ENCODE assay signal across 25 mouse cellular contexts in the genomic region with DNA sequence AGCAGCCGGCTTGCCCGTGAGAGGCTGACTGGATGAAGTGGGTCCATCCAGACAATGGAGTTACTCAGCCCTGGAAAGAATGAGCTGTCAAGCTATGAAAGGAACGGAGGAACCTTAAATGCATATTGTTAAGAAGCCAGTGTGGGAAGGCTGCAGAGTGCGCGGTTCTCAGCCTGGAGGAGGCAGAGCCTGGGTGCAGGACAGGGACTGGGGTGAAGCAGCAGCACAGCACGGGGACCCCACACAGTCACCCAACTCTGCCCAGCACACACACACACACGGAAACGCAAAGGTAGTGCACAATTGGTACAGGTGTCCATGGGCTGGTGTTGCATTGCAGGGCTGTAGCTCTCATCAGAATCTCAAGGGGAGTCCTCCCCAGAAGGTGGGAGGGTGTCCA. TPM values are rescaled to one million over a fixed set of nuclear protein-coding genes. Genes with fewer than 3 reads are reported as not detected.
DNase-seq lines count a peak whose midpoint lies in the region; ATAC-seq and TF ChIP-seq lines count a peak whose summit lies in the region.
"Had no signal": no experiment of that assay in that cellular context is flagged by ENCODE, and none has a peak within 500 bp of the region (broad histone marks: within the 10 kb centered on the region; RNA-seq: fewer than 3 reads in every experiment).

No protein-coding gene starts in this region.

- H3K27ac ChIP-seq in heart, embryonic 12.5 days (ENCODE audit: poor library complexity, severe bottlenecking): 0 out of 2 replicates have a peak overlapping the region, but pooled peaks have one; percentile 3
- H3K27ac ChIP-seq in testis, adult 2 months (ENCODE audit: control insufficient read depth, insufficient read depth, low read depth, low read length): no peak overlapping the region
- H3K27ac ChIP-seq in hindbrain, embryonic 12.5 days: no peak overlapping the region
- peak overlapping the region; percentile 34 for H3K27ac ChIP-seq in olfactory bulb, adult 2 months (ENCODE audit: insufficient read depth, low read depth, low read length)
- no peak overlapping the region for H3K27ac ChIP-seq in liver, embryonic 12.5 days
- H3K27ac ChIP-seq: hindbrain, embryonic 15.5 days; kidney, embryonic 15.5 days had no signal

- no peak overlapping the region for H3K4me3 ChIP-seq in heart, embryonic 12.5 days
- no peak overlapping the region for H3K4me3 ChIP-seq in testis, adult 2 months (ENCODE audit: control insufficient read depth, low read depth, low read length)
- no peak overlapping the region for H3K4me3 ChIP-seq in hindbrain, embryonic 12.5 days
- H3K4me3 ChIP-seq in olfactory bulb, adult 2 months (ENCODE audit: insufficient read depth, low read depth, low read length): no peak overlapping the region
- no peak overlapping the region for H3K4me3 ChIP-seq in liver, embryonic 12.5 days
- H3K4me3 ChIP-seq: hindbrain, embryonic 15.5 days; kidney, embryonic 15.5 days had no signal

- no peak overlapping the region for H3K4me2 ChIP-seq in heart, embryonic 12.5 days
- H3K4me2 ChIP-seq in hindbrain, embryonic 12.5 days (replicated peaks): no peak overlapping the region
- no peak overlapping the region for H3K4me2 ChIP-seq in liver, embryonic 12.5 days
- H3K4me2 ChIP-seq: hindbrain, embryonic 15.5 days; kidney, embryonic 15.5 days; liver, embryonic 11.5 days had no signal

- no peak for ATAC-seq in heart, embryonic 12.5 days (ENCODE audit: insufficient number of reproducible peaks, low FRiP score)
- peak; percentile 32; the same call in 1 of the 2 replicates for ATAC-seq in hindbrain, embryonic 12.5 days (ENCODE audit: low FRiP score)
- no peak for ATAC-seq in liver, embryonic 12.5 days
- ATAC-seq: intestine, postnatal 0 days had no signal

- H3K4me1 ChIP-seq in heart, embryonic 12.5 days (replicated peaks): peaks cover 41% of the 10 kb centered on the region
- H3K4me1 ChIP-seq in testis, adult 2 months (ENCODE audit: control insufficient read depth, insufficient read depth, low read length): no peaks in the 10 kb centered on the region
- H3K4me1 ChIP-seq in hindbrain, embryonic 12.5 days: peaks cover 35% of the 10 kb centered on the region
- peaks cover 40% of the 10 kb centered on the region for H3K4me1 ChIP-seq in olfactory bulb, adult 2 months (ENCODE audit: control insufficient read depth, insufficient read depth, low read length)
- H3K4me1 ChIP-seq in liver, embryonic 12.5 days: peaks cover 5% of the 10 kb centered on the region; the same call in 1 of the 2 replicates

- peaks cover 44% of the 10 kb centered on the region for H3K36me3 ChIP-seq in heart, embryonic 12.5 days
- no peaks in the 10 kb centered on the region; the same call in none of the 2 replicates for H3K36me3 ChIP-seq in testis, adult 2 months (ENCODE audit: control insufficient read depth, insufficient read depth, low read length)
- peaks cover 24% of the 10 kb centered on the region; the same call in 1 of the 2 replicates for H3K36me3 ChIP-seq in hindbrain, embryonic 12.5 days
- H3K36me3 ChIP-seq in liver, embryonic 12.5 days: peaks cover 73% of the 10 kb centered on the region

- no peaks in the 10 kb centered on the region for H3K27me3 ChIP-seq in heart, embryonic 12.5 days (replicated peaks)
- no peaks in the 10 kb centered on the region for H3K27me3 ChIP-seq in testis, adult 2 months (ENCODE audit: control insufficient read depth, insufficient read depth, low read length)
- no peaks in the 10 kb centered on the region for H3K27me3 ChIP-seq in hindbrain, embryonic 12.5 days
- no peaks in the 10 kb centered on the region for H3K27me3 ChIP-seq in liver, embryonic 12.5 days (replicated peaks)
- H3K27me3 ChIP-seq: hindbrain, embryonic 15.5 days; kidney, embryonic 15.5 days had no signal

- 68% methylated on average over 8 of the region's 8 CpGs for WGBS in heart, embryonic 12.5 days
- WGBS in hindbrain, embryonic 12.5 days: 30% methylated on average over 8 of the region's 8 CpGs
- 25% methylated on average over 8 of the region's 8 CpGs for WGBS in olfactory bulb, adult 2 months
- WGBS in liver, embryonic 12.5 days (ENCODE audit: insufficient replicate concordance): 84% methylated on average over 8 of the region's 8 CpGs

- no peak for DNase-seq in heart, adult 8-10 months (ENCODE audit: low spot score)
- DNase-seq in testis, postnatal 14 days (ENCODE audit: low spot score): no peak
- no peak for DNase-seq in cerebellum, adult 9-10 months
- DNase-seq: gastrocnemius, postnatal 10 days; heart, adult 18-20 months; kidney, postnatal 4 days; lung, adult 2 months; lung, postnatal 36 days; right cerebral cortex, adult 18-20 months; thymus, postnatal 36 days had no signal

- H3K9ac ChIP-seq in heart, embryonic 12.5 days: no peak overlapping the region
- H3K9ac ChIP-seq in hindbrain, embryonic 12.5 days: 0 out of 2 replicates have a peak overlapping the region, but pooled peaks have one; percentile 13
- no peak overlapping the region for H3K9ac ChIP-seq in liver, embryonic 12.5 days
- H3K9ac ChIP-seq: hindbrain, embryonic 15.5 days; kidney, embryonic 15.5 days had no signal

- no peak for TF ChIP-seq POLR2A in testis, adult 2 months (IDR thresholded peaks at IDR 0.05; ENCODE audit: control insufficient read depth, low read depth, low read length)
- no peak for TF ChIP-seq POLR2A in olfactory bulb, adult 2 months (IDR thresholded peaks at IDR 0.05; ENCODE audit: insufficient read depth, low read depth, low read length)

- H3K9me3 ChIP-seq in heart, embryonic 12.5 days (replicated peaks): no peaks in the 10 kb centered on the region
- no peaks in the 10 kb centered on the region for H3K9me3 ChIP-seq in hindbrain, embryonic 12.5 days (replicated peaks)
- H3K9me3 ChIP-seq in liver, embryonic 12.5 days (replicated peaks): no peaks in the 10 kb centered on the region
- H3K9me3 ChIP-seq: hindbrain, embryonic 15.5 days; kidney, embryonic 15.5 days had no signal

- 0 out of 2 replicates have a peak, but pooled peaks have one; percentile 2 for TF ChIP-seq CTCF in testis, adult 2 months (IDR thresholded peaks at IDR 0.05; ENCODE audit: control insufficient read depth, insufficient read depth, insufficient replicate concordance, low read depth, low read length)
- no peak for TF ChIP-seq CTCF in olfactory bulb, adult 2 months (IDR thresholded peaks at IDR 0.05; ENCODE audit: insufficient read depth, low read depth, low read length)

RNA-seq across cellular contexts. Expression of a gene that starts 20.2 kb away (rescaled TPM):
- 21.4 and 21.6 TPM in 2 replicates for polyA plus RNA-seq in heart, embryonic 12.5 days (2016; fragmentation: Nextera tagmentation; extraction: Ambion mirVana)
- 1 to 10 TPM; 5.9 to 8.3 (median 8.0) TPM for total RNA-seq in heart, adult 8-10 months (2022)
- 151 and 171 TPM in 2 replicates for polyA plus RNA-seq in testis, adult 2 months (2012; rRNA removed)
- polyA plus RNA-seq in hindbrain, embryonic 12.5 days (2016; fragmentation: Nextera tagmentation; extraction: Ambion mirVana): 28.9 and 29.5 TPM in 2 replicates
- not detected in 2 replicates for polyA plus RNA-seq in olfactory bulb, adult 2 months (2012; ENCODE audit: insufficient read depth, insufficient read length, low replicate concordance, missing spikeins)
- polyA plus RNA-seq in liver, embryonic 12.5 days (2016; fragmentation: Nextera tagmentation; extraction: Ambion mirVana): 22.9 and 23.5 TPM in 2 replicates

RNA-seq across cellular contexts. Expression of a gene that starts 32.5 kb away (rescaled TPM):
- not detected in 2 replicates for polyA plus RNA-seq in heart, embryonic 12.5 days (2016; fragmentation: Nextera tagmentation; extraction: Ambion mirVana)
- under 1 TPM in 1 of 4 experiments, not detected in 3; 0.32 TPM for total RNA-seq in heart, adult 8-10 months (2022)
- 1,510 and 1,812 TPM in 2 replicates for polyA plus RNA-seq in testis, adult 2 months (2012; rRNA removed)
- not detected in 2 replicates for polyA plus RNA-seq in hindbrain, embryonic 12.5 days (2016; fragmentation: Nextera tagmentation; extraction: Ambion mirVana)
- not detected in 2 replicates for polyA plus RNA-seq in olfactory bulb, adult 2 months (2012; ENCODE audit: insufficient read depth, insufficient read length, low replicate concordance, missing spikeins)
- polyA plus RNA-seq in liver, embryonic 12.5 days (2016; fragmentation: Nextera tagmentation; extraction: Ambion mirVana): not detected in 2 replicates
- total RNA-seq: adrenal gland, adult 18-20 months; adrenal gland, postnatal 4 days; heart, adult 18-20 months; layer of hippocampus, postnatal 10 days; megakaryocyte-erythroid progenitor cell, adult 5-6 weeks had no signal
- polyA plus RNA-seq: heart, postnatal 0 days; hindbrain, embryonic 15.5 days; intestine, postnatal 0 days; kidney, embryonic 15.5 days; limb, embryonic 11.5 days; liver, embryonic 11.5 days had no signal

RNA-seq across cellular contexts. Expression of a gene that starts 42.7 kb away (rescaled TPM):
- 5.6 and 8.8 TPM in 2 replicates for polyA plus RNA-seq in heart, embryonic 12.5 days (2016; fragmentation: Nextera tagmentation; extraction: Ambion mirVana)
- 1 to 10 TPM; 1.7 to 9.2 (median 2.6) TPM for total RNA-seq in heart, adult 8-10 months (2022)
- 0.38 TPM in 1 of 2 replicates, not detected in the other for polyA plus RNA-seq in testis, adult 2 months (2012; rRNA removed)
- 0.59 and 0.95 TPM in 2 replicates for polyA plus RNA-seq in hindbrain, embryonic 12.5 days (2016; fragmentation: Nextera tagmentation; extraction: Ambion mirVana)
- polyA plus RNA-seq in olfactory bulb, adult 2 months (2012; ENCODE audit: insufficient read depth, insufficient read length, low replicate concordance, missing spikeins): not detected in 2 replicates
- polyA plus RNA-seq in liver, embryonic 12.5 days (2016; fragmentation: Nextera tagmentation; extraction: Ambion mirVana): 2.6 and 2.8 TPM in 2 replicates

RNA-seq across cellular contexts. Expression of a gene that starts 49.5 kb away (rescaled TPM):
- 6.9 and 7.8 TPM in 2 replicates for polyA plus RNA-seq in heart, embryonic 12.5 days (2016; fragmentation: Nextera tagmentation; extraction: Ambion mirVana)
- total RNA-seq in heart, adult 8-10 months (2022): 1 to 10 TPM in 1 of 4 experiments, under 1 TPM in 3; 0.44 to 1.3 (median 0.69) TPM
- 2.5 and 3.8 TPM in 2 replicates for polyA plus RNA-seq in testis, adult 2 months (2012; rRNA removed)
- 2.1 and 2.4 TPM in 2 replicates for polyA plus RNA-seq in hindbrain, embryonic 12.5 days (2016; fragmentation: Nextera tagmentation; extraction: Ambion mirVana)
- not detected in 2 replicates for polyA plus RNA-seq in olfactory bulb, adult 2 months (2012; ENCODE audit: insufficient read depth, insufficient read length, low replicate concordance, missing spikeins)
- polyA plus RNA-seq in liver, embryonic 12.5 days (2016; fragmentation: Nextera tagmentation; extraction: Ambion mirVana): 159 and 161 TPM in 2 replicates

Comparison
In these comparisons a context has a peak if more than half of its experiments do, and no peak if none do; other contexts are left out.
1. H3K27ac ChIP-seq: peak in heart, embryonic 12.5 days (single experiment) and olfactory bulb, adult 2 months (single experiment); none in testis, adult 2 months (single experiment), hindbrain, embryonic 12.5 days (single experiment) and liver, embryonic 12.5 days (single experiment).
2. RNA of a gene that starts 20.2 kb away (polyA plus RNA-seq): 151 to 171 TPM in testis, adult 2 months, 28.9 to 29.5 TPM in hindbrain, embryonic 12.5 days, 22.9 to 23.5 TPM in liver, embryonic 12.5 days and 21.4 to 21.6 TPM in heart, embryonic 12.5 days; not detected in olfactory bulb, adult 2 months; every median in the first group is over 10 times any median in the second.
3. RNA of a gene that starts 32.5 kb away (polyA plus RNA-seq): 1,510 to 1,812 TPM in testis, adult 2 months; not detected in hindbrain, embryonic 12.5 days, not detected in heart, embryonic 12.5 days, not detected in olfactory bulb, adult 2 months and not detected in liver, embryonic 12.5 days; every median in the first group is over 1,000 times any median in the second.